Mouse (Mus musculus): ENCODE measurements around the gene Kcnj6.
A peak's percentile ranks its signal among the peaks of the same experiment; 100 is the strongest.

The Kcnj6 gene

DNA sequence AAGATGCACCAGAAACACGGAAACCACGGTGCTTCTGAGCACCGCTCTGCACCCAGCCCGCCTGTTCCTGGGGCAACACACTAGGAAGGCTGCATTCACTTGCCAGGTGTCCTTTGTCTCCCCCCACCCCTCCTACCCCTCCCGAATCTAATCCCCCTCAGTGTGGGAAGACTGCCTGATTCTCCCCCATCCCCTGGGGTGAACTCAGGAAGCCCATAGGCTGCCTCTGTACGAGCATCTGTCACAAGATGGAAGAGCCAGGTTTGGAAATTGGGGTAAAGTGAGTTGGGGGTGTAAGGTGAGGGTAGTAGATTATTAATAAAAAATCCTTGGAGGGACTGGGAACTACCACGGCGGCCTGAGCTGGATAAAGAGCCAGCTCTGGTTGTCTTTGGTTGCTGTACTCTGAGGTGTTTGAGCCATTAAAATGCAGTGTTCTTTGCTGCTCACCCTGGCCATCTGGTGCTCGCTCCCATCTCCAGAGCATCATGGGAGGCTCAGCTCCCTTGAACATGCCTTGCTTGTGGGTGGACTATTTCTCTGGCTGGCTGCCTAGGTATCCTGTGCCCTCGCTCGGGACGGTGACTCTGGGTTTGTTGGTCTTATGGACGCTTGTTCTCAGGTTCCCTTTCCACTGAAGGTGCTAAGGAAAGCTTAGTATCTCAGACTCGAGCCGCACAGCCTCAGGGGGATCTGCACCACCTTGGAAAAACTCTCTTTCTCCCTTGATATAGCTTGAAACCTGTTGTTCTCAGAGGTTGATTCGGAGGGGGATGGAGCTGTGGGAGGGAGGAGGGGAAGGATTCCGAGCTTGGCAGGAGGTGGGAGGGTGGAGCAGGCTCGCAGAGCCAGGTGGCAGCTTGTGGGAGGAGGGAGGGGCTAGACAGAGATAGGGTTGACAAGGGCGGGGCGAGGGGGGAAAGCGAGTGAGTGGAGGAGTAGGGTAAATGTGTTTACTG, 65.9 kb downstream of the Kcnj6 start:
- no peak for DNase-seq

DNA sequence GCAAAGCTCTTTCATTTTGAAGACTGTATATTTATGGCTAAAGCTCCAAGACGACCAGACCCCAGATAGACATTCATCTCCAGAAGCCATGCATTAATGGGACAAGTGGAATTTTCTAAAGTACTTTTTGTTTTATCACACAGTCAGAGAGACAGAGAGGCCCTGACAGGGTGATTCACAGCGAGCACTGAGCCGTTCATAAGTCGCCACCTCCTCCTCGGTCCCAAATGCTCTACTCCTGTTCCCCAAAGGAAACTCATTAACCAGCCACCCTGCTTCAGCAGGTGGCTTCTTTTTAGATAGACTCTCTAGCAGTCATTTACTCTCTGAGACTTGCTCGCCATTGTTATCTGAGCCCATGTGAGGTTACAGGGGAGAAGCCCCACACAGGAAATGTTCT, 72.1 kb downstream of the Kcnj6 start:
- no peak for DNase-seq

DNA sequence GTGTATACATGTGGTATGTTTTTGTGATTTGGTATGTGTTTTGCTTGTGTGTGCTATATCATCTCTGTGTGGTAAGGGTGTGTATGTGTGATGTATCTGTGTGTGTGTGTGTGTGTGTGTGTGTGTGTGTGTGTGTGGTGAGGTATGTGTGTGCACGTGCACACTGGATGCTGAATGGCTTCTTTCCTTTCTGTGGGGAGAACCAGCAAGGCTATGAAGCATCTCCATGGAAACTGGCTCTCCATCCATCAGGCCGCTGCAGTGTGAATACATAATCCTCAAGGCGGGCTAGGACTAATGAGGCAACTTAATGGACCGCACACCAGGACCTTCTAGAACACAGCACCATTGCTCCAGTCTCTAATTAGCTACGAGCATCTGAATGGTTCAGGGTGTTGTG, 78.3 kb downstream of the Kcnj6 start:
- no peak for DNase-seq

DNA sequence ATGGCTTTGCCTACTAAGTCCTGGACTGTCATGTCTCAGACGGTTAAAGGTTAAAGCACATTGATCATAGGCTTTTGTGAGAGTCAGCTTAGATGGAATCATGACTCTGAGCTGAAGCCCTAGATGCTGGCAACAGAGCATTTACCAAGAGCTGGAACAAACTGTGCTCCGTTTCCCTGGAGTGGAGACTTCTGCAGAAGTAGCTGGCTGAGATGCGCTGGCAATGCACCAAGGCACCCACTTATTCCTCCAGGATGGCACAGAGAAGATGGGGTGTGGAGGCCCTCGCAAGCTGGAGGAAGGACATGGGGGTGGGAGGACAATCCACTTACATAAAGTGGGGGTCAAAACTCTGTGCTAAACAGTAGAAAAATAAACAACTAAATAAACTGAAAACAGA, 91.5 kb downstream of the Kcnj6 start:
- DNase-seq, result no peak

DNA sequence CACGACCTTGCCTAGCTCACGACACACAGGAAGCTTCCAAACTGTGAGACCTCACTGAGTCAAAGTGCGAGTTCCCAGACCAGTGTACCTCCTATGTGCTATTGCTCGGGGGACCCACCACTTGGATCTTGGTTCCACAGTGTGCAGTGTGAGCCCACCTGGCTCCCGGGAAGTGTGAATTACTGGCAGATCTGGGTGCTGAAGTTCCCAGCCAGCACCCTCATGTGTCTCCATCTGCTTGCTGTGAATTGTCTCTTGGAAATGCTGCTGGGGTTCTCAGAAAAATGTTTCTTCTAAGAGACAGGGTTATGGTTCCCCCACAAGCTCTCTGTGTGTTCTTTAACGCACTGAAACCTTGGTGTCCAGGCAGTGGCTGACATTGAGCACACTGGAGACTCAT, 98.7 kb downstream of the Kcnj6 start:
- no peak for DNase-seq

DNA sequence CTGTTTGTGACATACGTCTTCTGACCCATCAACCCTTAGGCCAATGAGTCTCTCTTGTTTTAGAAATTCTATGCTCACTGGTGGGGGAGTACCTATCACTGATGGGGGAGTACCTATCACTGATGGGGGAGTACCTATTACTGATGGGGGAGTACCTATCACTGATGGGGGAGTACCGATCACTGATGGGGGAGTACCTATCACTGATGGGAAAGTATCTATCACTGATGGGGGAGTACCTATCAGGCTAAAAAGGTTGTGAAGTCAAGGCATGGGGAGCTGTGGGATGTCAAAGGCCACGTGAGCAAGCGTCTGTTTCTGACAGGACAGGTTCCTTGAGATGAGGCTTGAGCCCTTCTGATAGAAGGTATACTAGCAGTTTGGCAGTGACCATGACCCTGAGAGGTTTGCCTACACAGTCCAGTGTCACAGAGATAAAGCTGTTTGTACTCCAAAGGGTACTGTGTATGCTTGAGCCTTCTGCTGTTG, 105.3 kb downstream of the Kcnj6 start:
- no peak for DNase-seq

DNA sequence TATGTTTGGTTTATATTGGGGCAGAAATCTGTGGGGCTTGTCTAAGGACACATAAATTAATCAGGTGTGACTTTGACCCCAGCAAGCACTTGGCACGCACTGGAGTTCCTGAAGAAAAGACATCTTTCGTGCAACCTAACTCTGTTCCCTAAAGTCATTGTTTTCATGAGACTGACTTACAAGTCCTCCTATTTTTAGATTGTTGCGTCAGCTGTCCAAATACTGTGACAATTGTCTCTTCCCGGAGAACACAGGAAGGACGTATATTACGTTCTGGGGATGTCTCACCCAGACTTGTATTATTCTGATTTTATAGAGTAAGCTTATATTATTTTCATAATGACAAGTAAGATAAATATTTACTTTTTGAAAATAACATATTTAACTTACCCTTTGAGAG, 106.9 kb downstream of the Kcnj6 start:
- DNase-seq, result no peak

DNA sequence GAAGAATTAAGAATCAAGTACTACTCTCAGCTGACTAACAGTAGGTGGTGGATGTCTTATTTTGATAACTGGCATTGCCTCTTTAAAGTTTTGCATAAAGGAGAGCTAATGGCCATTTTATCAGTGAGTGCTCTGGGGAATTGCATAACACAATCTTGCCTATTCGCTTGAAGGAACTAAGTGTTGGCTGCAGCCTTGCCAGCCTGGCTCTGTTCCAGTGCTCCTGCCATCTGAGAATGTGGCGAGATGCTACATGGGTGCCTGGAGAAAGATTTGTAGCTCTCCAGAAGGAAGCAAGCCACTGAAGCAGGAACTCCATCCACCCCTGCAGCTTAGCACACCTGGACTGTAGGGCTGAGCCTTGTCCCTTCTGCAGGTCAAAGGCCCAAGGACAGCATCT, 107.4 kb downstream of the Kcnj6 start:
- DNase-seq, result no peak

DNA sequence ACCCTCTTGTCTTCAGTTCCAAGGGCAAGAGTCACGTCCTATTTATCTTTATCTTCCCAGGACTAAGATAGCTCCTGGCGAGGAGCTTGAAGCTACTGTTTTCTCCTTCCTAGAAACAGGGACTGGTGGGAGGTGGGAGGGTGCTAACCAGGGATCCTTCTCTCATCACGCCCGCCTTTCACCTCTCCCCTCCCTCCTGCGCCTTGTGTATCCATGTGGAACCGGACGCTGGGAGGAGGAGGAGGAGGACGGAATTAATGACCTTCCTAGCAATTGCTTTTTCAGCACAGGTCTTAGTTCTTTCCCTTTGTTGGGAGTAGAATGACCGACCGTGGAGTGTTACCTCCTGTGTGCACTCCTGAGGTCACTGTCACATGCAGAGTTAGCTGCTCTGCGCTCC, 108.9 kb downstream of the Kcnj6 start:
- no peak for DNase-seq

DNA sequence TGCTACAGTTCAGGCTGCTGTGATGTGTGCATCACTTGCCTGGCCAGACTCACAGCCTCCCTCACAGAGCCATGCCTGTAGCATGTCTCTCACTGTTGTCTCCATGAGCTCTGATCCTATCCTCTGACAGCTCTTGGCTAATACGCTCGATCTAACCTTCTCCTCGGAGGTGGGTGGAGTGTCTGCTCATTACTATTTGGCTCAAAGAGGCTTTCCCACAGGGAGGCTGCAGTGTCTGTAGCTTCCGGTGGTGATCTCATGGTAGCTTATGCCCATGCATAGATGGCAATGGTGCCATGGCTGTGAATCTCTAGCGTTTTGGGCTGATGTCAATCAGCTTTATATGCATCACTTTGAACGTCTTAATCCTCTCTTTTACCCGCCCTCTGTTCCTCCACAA, 111.1 kb downstream of the Kcnj6 start:
- no peak for DNase-seq

DNA sequence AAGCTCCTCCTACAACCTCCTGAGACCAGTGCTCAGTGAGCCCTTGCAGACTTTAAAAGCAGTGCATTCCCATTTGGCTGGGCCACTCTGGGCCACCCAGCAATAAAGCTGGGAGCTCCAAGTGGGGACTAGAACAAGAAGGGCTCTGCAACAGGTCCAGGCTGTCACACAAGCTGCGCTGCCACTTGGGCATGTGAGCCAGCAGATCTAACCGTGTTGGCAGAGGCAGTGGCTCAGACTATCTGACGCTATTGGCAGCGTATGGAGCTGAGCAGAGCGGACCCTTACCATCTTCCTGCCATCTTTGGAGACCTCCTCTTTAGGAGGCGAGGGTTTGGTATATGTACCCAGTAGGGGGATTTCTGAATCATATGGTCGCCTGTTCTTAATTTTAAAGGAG, 112.4 kb downstream of the Kcnj6 start:
- no peak for DNase-seq

DNA sequence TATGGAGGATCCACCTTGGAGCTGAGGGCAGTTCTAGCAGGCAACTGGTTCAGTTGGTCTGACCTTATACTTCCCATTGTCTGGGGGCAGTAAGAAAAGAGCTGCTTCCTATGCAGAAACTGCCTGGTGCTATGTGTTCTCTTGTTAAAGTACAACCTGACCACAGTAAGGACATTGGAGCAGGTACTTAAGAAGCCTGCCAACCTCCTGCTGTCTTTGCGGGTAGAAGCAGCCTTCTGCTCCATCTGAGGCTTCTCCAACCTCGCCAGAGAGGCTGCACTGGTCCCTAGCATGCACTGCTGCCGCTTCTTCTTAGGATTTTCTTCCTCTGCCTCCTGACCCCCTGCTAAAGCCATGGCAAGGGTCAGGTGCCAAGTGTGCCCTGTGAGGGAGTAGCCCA, 113.6 kb downstream of the Kcnj6 start:
- DNase-seq, result no peak

DNA sequence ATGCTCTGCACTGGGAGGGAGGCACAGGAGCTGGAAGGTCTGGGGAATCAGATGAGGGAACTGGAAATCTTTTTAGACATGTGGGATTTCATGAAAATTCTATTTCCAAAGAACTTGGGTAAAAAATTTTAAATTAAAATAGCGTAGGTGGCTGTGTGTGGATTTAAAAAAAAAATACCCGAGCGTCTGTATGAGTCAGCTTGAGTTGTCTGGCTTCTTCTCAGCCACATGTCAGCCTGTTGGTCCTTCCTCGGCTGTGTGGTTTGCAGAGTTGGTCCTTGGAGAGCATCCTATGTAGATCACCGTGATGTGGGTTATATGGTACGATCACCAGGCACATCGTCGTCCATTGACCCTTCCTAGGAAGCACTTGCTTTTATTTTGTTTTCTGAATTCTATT, 114.3 kb downstream of the Kcnj6 start:
- no peak for DNase-seq

DNA sequence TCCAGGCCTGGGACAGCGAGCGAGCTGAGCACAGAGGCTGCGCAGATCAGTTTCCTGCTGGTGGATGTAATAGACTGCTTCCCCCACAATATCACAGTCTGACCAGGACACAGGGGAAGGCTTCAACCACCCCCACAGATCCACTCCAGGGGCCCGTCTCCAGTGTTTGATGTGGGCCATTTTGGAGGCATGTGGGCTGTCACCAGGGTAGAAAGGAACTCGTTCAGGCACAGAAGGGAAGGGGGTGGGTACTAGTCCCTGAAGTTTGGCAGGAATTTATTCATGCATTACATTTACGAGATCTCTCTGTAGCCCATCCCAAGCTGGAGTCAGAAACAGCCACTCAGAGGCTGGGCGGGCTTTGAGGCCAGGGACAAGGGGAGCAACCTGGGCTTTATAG, 115.4 kb downstream of the Kcnj6 start:
- DNase-seq, result no peak

DNA sequence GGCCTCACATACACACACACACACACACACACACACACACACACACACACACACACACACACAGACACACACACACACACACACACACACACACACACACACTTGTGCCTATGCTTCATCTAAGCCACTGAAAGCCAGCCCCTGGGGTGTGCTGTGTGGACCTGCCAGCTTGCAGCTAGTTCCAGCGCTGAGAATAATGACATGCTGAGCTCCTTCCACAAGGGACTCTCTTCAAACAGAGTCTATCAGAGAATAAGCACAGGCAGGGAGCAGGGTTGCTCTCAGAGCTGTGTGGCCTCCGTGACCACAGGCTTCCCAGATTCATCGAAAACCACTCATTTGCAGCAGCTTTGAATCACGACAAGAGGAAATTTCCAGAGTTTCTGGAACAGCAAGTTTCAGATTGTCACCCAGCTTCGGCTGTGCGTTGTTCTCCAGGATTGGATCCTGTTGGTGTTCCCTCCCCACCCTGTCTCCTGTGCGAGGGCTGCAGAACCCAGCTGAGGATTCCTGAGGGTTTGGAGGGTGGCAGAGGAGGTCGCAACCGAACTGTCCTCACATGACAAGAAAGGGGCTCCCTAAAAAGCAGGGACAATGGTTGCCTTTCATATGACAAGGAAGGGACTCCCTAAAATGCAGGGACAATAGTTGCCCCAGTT, 124.8 kb downstream of the Kcnj6 start:
- no peak for DNase-seq

DNA sequence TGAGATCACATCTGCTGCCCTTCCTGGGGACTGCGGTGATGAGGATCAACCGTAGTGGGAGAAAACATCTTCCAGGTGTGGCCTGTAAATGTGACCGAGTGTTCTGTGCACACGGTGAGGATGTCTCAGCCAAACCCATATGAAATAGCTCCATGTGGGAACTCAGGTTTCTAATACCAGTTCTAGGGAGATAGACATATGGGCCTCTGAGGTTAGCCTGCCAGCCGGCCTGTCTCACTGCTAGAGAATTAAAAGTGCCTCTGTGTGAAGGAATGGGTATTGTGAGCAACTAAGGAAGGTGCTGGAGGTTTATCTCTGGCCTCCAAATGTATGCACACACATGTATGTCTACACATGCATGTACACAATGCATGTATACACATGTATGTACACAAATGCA, 129.1 kb downstream of the Kcnj6 start:
- DNase-seq, result no peak

DNA sequence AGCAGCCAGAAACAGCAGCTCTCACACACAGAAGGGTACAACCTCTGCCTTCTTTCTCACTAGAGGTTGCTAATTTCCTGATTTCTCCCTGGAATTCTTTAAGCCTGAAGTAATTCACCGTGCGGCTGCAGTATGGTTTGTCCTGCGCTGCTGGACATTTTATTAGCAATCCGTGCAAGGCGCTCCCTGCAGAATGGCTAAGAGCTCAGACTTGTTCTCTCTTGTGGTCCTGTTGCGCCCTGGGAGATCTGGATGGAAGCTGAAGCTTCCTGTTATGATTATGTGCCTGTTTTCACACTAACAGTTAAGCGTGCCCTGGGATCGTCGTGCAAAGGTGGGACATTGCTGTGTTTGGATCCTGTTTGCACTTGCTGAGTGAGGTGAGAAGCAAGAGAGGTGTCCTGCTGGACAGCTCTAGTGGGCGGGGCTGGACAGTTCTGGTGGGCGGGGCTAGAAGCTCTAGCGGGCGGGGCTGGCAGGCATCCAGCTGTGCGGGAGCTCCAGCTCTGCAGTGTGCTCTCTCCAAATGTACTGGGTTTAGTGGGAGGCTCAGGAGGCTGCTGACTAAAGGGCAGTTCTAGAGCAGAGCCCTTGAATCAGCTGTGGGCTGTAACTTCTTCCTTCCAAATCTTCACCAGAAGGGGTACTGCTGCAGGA, 131.1 kb downstream of the Kcnj6 start:
- DNase-seq, result peak; percentile 59

DNA sequence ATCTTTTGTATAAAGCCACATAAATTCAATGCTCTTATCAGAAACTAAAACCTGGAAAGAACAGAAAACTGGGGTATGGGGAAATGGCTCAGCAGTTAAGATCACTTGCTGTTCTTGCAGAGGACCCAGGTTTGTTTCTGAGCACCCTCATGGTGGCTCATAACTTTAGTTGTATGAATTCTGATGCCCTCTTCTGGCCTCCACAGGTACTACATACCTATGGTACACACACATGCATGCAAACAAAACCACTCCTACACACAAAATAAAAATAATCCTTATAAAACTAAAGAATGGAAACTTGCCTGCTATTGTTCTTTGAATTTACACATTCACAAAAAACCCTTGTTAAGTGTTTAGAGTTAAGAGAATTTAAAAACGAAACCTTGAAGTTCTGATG, 131.7 kb downstream of the Kcnj6 start:
- DNase-seq, result no peak

DNA sequence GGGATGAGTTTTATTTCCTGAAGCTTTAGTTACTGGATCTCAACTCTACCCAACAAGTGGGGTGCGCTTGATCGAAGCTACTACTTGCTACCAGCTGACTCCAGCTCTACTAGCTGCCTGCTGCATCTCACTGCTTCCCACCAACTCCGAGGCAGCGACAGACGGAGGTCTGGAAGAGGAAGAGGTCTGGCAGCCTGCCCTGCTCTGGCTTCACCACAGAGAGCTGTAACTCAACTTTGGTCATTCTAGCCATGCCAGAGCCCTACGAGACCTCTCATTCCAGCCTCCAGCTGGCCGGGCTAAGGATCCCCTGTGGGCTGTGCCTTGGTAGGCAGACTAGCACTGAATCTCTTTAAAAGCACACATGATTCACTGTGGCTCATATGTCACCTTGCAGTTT, 132.4 kb downstream of the Kcnj6 start:
- DNase-seq, result no peak

DNA sequence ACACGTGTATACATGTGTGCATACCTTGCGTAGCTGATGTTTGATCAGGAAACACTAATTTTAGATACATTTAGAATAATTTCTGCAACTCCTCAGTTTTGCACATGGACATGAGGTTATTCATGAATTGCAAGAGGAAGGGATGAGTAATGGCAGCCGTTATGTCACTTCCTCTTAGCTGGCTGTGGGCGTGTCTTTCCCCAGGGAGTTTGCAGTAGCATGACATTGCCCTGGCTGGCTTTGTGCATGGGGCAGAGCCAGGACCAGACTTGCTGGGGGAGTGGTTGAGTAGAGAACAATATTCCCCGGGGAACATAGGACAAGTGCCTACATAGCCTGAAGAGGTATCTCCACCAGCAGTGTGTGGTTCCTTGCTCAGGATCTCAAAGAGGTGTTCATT, 134.0 kb downstream of the Kcnj6 start:
- no peak for DNase-seq

DNA sequence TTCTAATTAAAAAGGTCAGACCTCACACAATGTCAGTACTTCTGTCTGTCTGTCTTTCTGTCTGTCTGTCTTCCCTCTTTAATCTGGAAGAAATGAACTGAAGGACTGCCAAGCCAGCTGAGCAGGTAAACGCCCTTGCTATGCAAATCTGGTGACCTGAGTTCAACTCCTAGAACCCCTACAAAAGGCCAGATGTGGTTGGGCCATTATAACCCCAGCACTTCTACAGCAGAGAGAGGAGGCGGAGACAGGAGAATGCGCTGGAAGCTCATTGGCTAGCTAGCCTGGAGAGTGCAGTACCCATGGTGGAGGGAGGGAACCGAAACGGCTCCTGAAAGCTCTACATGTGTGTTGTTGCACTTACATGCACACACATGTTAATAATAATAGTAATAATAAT, 141.5 kb downstream of the Kcnj6 start:
- DNase-seq, result no peak

DNA sequence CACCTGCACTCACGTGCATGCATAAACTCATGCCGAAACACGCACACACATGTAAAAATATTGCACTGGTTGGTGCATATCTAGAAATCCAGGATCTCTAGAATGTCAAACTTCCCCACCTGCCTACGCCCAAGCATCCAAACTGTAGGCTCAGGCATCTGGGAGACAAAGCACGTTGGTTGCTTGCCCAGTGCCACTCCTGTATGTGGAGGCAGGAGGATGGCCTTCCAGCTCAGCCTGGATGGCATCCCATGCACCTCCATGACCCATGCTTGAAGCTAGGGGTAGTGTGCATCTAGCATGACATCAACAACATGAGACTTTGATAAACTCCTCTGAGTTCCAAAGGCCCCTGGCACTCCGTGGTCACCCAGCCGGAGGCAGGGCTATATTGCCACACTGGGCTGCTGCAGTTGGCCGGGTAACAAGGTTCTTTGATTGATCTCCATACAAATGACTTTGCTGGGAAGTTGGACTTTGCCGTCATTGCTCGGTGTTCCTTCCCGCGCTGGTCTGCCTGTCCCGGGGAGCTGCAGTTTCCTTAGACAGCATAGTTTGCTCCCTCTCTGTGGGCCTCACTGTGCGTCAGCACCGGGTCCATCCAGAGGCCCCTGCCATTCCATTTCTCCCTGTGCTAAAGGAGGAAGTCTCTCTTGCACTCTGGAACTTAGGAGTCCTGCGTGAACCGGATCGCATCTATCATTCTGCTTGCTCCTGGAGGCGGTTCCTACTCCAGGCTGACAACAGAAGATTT, 144.9 kb downstream of the Kcnj6 start:
- DNase-seq, result no peak

DNA sequence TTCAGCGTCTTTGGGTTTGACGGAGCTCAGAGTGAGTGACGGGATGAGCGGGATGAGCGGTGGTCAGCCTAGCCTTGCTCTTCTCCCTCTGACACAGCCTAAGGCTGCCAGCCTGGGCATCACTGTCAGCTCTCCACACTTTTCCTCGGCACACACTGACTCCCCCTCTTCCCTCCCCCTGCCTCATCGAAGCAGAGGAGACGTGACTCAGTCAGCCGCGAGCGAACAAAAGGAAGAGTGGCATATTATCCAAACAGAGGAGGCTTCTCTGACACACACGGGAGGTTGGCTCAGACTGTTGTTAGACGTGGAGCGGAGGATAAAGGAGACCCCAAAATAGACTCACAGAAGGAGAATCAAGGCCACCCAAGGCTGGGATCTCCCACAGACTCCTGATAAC, 147.1 kb downstream of the Kcnj6 start:
- DNase-seq, result no peak
